Mouse (Mus musculus) cerebellum, postnatal 10 days (tissue): ENCODE measurements around the gene Enpp4.

Source experiments
- DNase-seq, 2 experiments: peaks; one replicate each; pipeline ENCODE4 v3.0.0; 2021; ENCODE audit warnings: mixed read lengths in 2 of 2

Enpp4 gene

DNA sequence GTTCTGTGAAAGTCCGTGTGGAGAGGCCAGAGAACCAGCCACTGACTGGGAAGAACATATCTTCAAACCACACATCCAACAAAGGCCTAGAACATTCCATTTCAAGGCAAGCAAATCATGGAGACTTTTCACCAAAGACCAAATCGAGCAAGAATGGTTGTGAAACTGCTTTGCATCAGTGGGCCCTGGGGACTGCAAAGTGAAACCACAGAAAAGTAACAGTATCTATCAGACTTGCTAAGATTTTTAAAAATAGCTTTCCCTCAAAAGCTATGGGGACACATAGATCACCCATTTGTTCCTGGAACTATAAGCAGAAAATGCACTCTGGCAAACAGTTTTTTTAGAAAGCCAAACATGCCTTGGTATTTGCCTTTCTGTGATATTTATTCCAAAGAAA, 14.7 kb downstream of the Enpp4 start:
- DNase-seq = no peak

DNA sequence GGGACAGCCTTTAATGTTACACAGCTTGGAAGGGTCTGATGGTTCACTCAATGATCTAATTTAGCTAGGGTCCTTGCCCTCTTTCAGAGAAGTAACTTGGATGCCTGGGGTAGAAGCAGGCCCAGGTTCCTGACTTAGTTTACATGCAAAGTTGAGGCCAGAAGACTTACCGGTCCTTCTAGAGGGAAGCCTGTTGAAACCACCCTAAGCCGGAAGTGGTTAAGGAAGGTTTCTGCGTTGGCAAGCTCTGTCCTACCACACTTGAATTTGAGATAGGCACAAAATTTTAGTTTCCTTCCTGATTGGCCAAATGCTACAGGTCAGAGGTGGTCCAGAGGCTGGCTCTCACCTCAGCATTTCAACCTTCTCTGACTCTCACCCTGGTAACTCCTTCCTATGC, 17.4 kb downstream of the Enpp4 start:
- no peak for DNase-seq

GRCm38 (mm10) chr17:44083156-44083555, 22.5 kb downstream of the Enpp4 start:
- no peak for DNase-seq

DNA sequence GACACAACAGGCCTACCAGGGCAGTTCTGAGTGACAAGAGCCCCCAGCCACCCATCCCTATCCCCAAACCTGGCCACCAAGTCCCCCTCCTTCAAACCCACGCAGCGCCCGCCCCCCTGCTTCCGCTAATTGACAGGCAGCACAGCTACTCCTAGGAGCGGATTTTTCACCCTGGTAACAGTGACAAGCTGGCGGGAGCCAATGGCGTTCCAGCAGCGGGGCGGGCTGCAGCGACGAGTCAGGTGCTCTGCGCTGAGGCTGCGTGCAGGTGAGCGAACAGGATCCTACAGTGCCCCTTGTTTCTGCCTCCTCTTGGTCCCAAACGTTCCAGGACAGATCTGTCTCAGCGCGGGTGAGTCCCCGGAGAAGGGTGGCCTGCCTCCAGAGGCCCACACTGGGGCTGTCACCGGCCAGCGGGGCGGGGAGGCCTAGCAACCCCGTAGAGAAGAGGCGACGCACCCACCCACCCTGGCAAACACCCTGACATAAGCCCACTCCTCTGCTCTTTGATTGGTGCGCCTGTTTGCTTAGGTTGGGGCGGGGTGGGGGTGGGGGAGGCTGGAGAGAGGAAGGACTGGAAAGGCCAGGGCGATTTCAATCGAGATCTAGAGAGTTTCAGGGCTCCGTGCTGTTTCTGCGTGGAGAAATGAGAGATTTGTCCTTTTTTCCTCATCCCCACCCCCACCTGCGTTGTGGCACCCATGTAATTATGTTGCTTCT, 26.8 kb downstream of the Enpp4 start, which contains the start of gene Enpp5:
Enpp5 (plus strand) TSS at position 183 of the 720 bp plus-strand sequence.
- DNase-seq = peak; percentile 95 to 96

GRCm38 (mm10) chr17:44077843-44078160, 27.8 kb downstream of the Enpp4 start:
- no peak for DNase-seq

DNA sequence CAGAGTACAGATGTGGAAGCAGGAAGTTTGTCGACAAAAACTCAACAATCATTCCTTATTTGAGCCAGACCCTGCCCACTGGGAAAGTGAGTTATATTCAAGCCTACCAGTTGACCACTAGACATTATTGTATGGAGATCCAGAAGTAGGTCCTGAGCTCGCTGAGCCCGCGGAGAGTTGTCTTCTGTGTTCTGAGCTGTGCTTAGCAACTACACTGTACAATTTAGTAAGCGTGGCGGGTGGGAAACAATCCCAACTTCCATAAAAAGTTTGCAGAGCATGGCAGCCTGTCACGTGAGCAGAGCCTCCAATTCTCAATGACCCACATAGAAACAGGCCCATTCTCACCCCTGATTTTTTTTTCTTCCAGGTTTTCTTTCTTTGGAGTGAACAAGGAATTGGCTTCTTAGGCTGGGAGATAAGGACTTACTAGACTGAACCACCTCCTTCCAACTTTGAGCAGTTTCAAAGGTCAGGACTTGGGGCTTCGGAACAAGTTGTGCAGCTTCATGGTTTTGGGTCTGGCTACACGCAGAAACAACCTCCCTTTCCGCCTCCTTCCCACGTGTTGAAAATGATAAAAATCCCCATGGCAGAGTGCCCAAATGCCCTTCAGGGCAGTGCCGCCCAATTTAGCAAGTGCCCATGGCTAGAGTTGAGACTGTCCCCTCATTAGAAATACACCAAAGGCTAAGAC, 28.3 kb downstream of the Enpp4 start:
- DNase-seq = peak; percentile 8 to 26

GRCm38 (mm10) chr17:44076051-44076680, 29.4 kb downstream of the Enpp4 start:
- DNase-seq = peak; percentile 33 to 54

GRCm38 (mm10) chr17:44075601-44076000, 30.0 kb downstream of the Enpp4 start:
- DNase-seq = no peak

GRCm38 (mm10) chr17:44071680-44072079, 33.9 kb downstream of the Enpp4 start:
- no peak for DNase-seq

- no peak for DNase-seq
Observed at GRCm38 (mm10) chr17:44068876-44069275, 36.7 kb downstream of the Enpp4 start.

- no peak for DNase-seq
Observed at GRCm38 (mm10) chr17:44061289-44061890, 44.2 kb downstream of the Enpp4 start.

DNA sequence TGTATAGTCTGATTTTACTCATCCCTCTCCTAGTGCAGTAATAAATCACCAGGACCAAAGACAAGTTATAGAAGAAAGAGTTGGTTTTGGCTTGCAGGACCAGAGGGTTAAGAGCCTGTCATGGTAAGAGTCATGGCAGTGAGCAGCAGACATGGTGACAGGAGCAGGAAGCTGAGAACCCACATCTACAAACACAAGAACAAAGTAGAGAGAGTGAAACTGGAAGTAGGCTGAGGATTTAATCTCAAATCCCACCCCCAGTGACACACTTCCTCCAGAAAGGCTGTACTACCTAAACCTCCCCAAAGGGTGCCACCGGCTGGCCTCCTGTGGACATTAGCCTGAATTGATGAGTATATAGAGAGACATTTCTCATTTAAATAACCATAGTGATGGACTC, 44.8 kb downstream of the Enpp4 start:
- DNase-seq = no peak

GRCm38 (mm10) chr17:44058145-44058544, 47.5 kb downstream of the Enpp4 start:
- no peak for DNase-seq

GRCm38 (mm10) chr17:44057123-44057522, 48.5 kb downstream of the Enpp4 start:
- DNase-seq = no peak

- no peak for DNase-seq
Observed at GRCm38 (mm10) chr17:44053427-44053826, 52.2 kb downstream of the Enpp4 start.
